Mouse (Mus musculus): ENCODE measurements around the gene Adamtsl1.

Gene Adamtsl1

DNA sequence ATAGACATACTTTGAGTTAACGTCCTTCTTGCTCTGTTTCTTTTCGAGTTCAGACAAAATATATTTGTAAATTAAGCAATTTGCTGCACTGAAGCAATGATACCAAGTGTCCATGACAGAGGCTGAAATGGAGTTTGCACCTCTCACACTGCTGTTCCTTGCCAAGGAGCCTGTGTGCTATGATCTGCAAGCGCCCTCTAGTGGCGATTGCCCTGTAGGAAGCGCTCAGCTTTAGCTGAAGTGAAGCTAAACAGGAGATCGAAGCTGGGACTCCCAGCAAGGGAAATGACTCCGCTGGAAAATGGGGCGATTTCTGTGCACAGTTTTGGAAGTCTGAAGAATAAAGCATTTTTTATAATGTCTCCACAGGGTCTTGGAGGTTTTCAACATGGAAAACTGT, 287.8 kb downstream of the Adamtsl1 start:
- in situ Hi-C loops (cut with MseI, MboI): loop anchor here (5.0 to 10.0 kb wide), 3 partner anchors 400 to 647 kb away; no protein-coding TSS in a partner anchor

DNA sequence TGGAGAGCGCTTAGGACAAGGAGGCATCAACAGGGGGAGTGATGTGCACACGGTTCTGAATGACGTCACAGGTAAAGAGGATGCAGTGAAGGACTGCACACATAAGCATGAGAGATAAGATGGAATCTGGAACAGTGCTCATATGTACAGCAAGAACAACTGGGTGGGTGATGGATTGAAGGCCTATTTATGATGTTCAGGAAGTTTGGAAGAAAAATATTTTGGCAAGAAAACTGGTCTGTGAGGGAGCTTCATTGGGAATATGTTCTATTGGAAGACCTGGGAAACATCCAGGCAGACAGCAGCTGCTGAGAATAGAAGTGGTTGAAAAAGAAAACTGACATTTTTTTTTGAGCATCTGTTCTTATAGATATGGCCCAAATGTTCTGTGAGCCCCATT, 300.4 kb downstream of the Adamtsl1 start:
- in situ Hi-C loops (cut with MseI, MboI): no loop called here

DNA sequence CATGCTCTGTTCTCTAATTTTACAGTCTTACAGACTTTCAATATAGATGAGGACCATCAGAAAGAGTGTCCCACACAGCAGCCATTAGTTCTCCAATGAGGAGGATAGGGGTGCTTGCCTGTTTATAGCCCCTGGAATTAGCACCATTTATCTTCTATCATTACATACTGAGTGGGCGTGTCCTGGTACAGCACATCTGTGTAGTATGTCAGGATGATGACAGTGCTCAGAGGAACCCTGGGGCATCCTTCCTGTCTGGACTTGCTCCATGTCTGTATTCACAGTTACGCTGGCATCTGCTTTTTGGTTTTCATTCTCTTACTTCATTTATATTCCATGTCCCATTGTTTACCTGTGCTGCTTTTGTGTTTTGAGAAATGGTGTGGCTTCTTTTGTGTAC, 304.5 kb downstream of the Adamtsl1 start:
- in situ Hi-C loops (cut with MseI, MboI): no loop called here

DNA sequence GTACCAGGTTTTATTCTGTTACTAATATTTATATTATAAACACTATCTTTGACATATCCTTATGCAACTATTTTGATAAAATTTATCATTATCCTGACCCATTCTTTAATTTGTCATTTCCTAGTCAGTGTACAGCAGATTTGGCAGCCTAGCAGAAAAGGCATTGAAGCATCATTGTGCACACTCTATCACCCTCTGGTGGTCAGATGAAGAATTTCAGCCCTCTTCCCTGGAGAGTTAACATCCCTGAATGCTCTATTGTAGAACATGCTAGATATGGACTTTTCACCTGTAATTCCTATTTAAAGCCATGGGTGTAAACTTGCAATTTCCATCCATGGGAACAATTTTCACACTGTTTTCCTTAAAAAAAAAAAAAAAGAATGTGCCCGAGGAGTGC, 305.2 kb downstream of the Adamtsl1 start:
- in situ Hi-C loops (cut with MseI, MboI): no loop called here

DNA sequence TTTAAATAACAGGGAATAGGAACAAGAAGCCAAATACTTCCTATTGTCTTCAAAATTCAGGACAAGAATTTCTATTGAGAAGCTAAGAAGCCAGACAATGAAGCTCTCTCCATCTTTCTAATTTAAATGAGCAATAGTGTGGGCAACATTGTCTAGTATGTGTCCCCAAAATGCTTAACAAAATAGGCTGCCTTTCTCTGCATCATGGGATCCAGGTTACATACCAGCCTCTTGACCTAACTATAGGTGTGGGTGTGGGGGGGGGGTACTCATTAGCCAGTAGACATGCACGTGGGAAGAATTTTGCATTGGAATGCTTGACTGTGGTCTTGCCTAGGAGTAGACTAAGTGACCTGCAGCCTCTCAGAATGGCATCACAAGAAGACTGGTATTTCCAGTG, 305.9 kb downstream of the Adamtsl1 start:
- in situ Hi-C loops (cut with MseI, MboI): no loop called here

DNA sequence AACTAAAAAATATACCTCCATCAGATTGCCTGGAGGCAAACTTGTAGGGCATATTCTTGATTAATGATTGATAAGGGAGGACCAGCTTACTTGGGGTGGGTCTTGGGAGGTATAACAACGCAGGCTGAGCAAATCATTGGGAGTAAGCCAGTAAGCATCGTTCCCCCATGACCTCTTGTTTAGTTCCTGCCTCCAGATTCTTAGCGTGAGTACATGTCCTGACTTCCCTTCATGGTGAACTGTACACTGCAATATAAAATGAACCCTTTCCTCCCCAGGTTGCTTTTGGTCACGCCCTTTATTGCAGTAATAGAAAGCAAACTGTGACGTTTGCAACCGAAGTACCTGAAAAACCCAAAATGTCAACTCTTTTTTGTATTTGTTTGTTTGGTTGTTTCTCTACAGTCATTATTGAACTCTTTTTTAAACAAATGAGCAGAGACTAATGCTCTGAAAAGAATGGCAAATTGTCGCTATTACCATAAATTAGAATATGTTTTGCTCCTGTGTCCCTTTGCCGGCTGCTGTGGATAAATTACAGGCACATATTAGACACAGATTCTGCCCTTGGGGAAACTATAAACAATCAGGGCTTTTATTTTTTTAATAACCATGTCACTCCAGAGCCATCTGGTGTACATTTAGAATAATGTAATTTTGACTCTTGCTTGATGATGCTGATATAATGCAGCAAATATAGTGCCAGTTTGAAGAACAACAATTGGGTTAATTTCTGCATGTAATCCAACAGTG, 310.2 kb downstream of the Adamtsl1 start:
- in situ Hi-C loops (cut with MseI, MboI): no loop called here

DNA sequence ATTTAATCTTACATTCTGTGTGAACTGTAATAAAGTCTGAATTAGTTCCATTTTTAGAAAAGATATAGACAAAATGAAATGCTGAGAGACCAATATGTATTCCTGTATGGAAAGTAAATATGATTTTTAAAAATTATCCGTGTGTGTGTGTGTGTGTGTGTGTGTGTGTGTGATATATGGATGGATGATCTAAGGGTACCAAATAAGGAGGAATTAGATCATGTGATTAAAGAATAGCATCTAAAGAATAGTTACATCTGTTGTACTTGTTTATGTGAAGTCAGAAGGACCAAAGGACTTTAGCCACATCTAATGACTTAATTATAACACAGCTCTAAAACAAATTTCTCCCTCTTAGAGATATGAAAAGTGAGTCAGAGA, 310.7 kb downstream of the Adamtsl1 start:
- in situ Hi-C loops (cut with MseI, MboI): loop anchor here (25.0 kb wide), 2 partner anchors 213 to 713 kb away; no protein-coding TSS in a partner anchor

DNA sequence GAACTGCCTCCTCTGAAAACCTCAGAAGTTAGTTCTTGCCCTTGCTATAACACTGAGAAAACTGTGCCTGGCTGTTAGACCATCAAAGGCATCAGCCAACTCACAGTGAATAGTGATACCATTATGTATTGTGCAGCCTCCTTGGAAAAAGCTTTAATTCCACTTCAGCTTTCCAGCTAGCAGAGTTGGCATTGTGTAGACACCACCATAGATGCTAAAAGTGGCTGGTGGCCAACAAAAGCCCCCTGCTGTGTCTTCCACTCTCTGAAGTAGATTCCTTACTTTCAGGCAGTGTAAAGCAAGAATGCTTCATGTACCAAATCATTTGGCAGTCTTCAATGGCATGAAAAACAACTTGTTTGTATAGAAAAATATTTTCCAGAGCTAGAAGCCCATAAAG, 323.1 kb downstream of the Adamtsl1 start:
- in situ Hi-C loops (cut with MseI, MboI): loop anchor here (10.0 to 25.0 kb wide), 3 partner anchors 188 to 700 kb away; no protein-coding TSS in a partner anchor

DNA sequence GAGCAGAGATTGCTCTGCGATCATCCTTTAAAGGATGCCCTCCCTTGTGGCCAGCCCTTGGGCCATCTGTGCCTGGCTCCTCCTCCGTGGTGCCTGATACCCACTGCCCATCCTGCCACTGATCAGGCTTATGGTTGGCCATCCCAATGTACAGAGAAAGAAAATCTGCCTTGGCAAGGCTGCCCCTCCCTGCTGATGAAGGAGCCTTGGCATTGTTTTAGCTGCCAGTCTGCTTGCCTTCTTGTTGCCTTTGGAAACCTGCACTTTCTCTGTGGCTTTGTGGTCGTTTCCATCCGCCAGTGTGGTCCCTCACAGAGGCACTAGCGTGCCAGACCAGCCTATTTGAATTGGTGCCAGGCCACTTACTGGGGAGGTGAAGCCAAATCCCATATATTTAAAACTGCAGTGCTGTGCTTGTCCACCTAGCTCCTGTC, 323.6 kb downstream of the Adamtsl1 start:
- in situ Hi-C loops (cut with MseI, MboI): loop anchor here (10.0 to 25.0 kb wide), 3 partner anchors 187 to 700 kb away; no protein-coding TSS in a partner anchor

DNA sequence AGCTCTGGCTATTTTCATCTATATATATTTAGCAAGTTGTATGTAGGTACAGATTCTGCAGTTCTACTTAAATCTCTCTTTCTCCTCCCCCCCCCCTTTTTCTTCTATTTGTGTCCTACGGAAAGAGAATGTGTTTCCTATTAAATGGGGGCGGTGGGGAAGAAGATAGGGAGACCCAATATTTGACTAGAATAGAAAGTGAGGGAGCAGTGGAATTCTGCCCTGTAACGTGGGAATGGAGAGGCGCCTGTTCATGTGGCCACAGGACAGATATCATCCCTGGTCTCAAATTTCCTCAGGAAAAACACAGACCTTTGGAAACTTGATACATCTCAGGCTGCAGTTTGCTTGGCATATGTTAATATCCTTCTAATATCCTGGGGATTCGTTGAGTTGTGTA, 324.1 kb downstream of the Adamtsl1 start:
- in situ Hi-C loops (cut with MseI, MboI): loop anchor here (10.0 to 25.0 kb wide), 3 partner anchors 187 to 699 kb away; no protein-coding TSS in a partner anchor

DNA sequence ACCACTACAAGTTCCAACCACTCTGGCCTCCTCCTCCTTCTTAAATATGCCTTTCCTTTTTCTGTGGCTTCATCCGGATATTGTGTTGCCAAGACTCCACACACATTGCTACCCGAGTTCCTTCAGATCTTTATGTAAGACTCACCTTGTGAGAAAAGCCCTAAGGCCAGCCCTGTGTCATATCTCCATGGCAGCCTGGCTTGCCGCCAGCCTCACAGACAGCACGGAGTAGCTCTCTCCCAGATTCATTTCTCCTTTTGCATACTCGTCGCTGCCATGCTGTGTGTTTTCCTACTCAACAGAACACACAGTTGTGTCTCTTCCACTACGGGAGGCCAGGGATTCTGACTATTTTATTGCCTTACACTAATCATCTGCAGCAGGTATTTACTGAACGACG, 328.1 kb downstream of the Adamtsl1 start:
- in situ Hi-C loops (cut with MseI, MboI): loop anchor here (25.0 kb wide), 2 partner anchors 195 to 695 kb away; no protein-coding TSS in a partner anchor

DNA sequence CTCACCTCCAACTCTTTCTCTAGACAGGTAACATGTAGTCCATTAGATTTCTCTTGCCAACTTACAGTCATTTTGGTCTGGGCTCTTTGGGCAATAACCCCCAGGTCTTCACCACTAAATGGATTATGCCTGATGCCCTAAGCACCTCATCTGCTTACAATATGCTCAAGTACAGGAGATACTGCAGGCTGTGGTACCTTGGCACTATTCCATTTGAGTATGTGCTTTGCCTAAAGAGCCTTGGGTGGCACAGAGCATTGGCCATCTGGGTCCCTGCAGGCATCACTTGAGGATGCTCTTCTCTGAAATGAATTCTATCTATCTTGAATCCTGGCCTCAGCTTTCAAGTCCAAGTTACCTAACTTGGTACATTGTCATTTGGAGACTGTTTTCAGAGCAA, 330.4 kb downstream of the Adamtsl1 start:
- in situ Hi-C loops (cut with MseI, MboI): loop anchor here (25.0 kb wide), 2 partner anchors 193 to 693 kb away; no protein-coding TSS in a partner anchor

DNA sequence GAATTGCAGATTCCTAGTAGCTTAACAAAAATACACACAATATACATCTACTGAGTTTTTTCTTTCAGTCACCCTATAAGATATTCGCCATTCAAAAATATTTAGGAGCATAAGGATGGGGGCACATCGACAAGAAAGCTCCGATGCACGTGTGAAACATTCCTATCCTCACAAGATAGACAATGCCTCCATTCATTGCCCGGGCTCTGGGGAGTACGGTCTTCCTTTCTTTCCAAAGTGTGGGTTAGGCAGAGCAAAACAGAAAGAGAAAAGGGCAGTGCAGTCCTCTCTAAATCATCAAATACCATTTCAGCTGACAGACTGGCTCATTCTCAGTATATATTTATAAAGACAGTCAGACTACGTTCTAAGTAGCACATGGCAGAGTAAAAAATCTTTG, 332.0 kb downstream of the Adamtsl1 start:
- in situ Hi-C loops (cut with MseI, MboI): loop anchor here (25.0 kb wide), 2 partner anchors 191 to 691 kb away; no protein-coding TSS in a partner anchor

DNA sequence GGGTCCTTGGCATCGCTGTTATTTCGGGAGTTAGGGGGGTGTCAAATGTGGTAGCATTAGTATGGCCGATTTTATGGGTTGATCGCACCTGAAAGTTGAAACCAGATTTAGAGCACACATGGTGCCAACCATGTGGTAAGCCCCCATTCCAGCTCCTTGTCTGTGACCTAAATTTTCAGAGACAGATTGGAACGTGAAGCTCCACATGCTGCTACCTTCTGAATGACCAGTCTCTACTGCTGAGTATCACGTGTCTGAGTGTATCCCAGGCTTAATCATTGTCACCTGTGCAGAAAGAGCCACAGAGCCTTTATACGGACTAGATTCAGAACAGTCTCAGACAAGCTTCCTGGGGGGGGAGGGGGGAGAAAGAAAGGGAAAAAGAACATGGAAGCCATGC, 339.4 kb downstream of the Adamtsl1 start:
- in situ Hi-C loops (cut with MseI, MboI): no loop called here

DNA sequence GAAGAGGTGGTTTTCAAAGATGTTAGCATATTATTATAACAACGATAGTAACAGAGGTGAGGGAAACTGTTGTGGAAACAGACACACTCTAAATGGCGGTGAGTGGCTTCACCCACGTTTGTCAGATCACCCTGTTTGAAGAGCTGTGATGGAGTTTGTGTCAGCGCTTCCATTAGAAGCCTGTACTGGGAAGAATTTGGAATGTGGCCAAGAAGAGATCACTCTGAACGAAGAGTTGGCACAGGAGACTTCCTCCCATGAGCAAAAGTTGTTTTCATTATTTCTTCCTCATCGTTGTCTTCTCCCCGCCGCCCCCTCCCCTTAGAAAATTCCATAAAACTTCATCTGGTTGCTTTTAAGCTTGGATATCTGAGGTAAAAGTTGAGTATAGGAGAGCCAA, 340.5 kb downstream of the Adamtsl1 start:
- in situ Hi-C loops (cut with MseI, MboI): no loop called here

DNA sequence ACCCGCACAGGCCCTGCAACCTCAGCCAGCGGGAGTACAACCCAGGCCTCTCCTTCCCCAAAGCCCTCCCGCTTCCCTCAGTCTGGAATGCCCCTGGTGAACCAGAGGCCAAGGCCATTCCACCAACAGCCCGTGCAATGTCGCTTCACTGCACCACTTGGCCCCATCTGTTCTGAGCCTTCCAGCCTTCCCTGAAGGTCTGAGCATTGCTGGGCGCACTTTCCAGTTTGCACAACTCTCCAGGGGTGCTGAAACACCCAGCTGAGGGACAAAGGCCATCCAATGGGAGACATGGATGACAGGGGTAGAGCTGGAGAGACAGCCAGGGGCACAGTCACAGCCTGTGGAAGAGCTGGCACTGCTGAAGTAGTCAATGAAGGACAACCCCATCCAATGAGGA, 365.4 kb downstream of the Adamtsl1 start:
- in situ Hi-C loops (cut with MseI, MboI): no loop called here

DNA sequence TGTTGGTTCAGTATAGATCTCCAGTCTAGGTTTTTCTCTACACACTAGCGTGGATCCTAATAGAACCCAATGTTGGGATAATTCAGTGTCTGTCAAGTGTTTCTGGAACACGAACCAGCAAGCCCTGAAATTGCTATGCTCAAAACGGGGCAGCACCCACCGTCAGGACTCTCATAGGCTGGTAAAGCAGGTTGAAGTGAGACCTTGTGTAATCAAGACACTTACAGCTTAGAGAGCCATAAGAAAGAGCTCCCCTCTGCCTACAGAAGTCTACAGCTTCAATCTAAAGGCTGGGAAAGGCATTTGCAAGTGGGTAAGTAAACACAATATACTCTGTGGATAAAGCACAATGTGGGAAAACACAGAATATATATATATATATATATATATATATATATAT, 367.3 kb downstream of the Adamtsl1 start:
- in situ Hi-C loops (cut with MseI, MboI): no loop called here

DNA sequence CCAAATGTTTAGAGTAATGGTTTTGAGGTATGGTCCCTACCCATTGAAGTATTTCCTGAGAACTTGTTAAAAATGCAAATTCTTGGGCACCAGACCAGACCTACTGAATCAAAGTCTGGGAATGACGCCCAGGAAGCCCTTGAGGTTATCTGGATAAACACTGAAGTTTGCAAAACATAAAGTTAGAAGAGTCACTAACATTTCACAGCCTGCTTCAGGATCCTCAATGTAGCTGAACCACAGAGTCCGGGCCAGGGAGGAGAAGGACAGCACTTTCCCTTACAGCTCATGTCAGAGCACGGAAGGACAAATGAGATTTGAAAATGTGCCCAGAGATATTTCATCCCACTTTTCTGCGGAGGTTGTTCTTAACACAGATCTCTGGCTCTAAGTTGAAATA, 370.1 kb downstream of the Adamtsl1 start:
- in situ Hi-C loops (cut with MseI, MboI): no loop called here

DNA sequence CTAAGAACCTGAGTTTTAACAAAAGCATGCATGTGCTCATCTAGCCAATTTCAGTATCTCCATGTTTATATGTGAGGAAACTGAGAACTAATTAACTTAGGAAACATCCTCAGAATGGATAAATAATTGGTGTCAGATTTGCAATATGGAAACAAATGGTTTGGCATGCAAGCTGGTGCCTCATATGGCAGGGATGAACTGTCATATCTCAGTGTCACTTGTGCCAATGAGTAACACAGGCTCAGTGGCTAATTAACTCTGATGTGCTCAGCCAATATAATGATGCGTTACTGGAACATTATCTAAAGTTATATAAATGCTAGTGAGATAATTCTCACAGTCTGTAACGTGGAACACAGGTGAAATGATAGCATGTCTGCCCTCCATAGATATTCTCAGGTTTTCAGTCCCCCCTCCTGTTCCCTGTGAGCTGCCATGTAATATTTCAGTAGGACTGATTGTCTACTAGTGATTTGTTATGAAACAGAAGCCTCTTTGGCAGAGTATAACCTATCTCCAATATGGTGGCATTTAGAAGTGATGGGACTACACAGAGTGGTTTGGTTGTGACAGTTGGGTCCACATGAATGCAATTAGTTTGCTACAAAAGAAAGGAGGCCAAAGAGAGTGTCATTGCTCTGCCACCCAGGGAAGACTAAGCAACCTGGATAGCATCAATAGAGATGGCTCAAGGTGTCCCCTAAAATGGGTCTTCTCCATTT, 376.1 kb downstream of the Adamtsl1 start:
- in situ Hi-C loops (cut with MseI, MboI): no loop called here

DNA sequence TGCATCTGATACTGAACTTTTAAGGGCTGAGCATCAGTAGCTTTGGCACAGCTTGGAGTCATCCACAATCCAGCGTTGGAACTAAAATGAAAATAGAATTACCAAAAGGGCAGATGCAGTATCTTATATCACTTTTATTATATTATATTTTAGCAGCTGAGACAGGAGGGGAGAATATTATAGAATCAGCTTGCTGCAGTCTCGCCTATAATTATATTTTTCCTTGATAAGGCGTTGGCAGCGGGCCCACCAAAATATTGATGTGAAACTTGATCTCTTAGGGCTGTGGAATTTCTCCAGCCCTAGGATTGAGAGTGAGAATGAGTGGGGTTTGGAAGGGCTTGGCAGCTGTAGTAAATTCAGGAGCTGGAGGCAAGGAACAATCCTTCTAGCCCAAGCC, 387.3 kb downstream of the Adamtsl1 start:
- in situ Hi-C loops (cut with MseI, MboI): no loop called here

DNA sequence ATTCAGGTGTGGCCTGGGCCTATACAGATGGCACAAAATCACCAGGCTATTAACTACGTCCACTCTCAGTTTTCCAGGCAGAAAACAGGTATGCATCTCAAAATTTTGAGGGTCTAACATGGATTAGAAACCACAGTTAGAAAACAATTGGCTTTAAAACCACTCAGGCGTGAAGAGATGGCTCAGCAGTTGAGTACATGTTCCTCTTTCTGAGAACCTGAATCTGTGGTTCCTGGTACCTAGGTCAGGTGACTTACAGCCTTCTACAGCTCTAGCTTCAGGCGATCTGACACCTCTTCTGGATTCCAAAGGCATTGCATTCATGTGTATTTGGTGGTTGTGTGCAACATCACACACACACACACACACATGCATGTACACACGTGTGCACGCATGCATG, 390.2 kb downstream of the Adamtsl1 start:
- in situ Hi-C loops (cut with MseI, MboI): no loop called here

DNA sequence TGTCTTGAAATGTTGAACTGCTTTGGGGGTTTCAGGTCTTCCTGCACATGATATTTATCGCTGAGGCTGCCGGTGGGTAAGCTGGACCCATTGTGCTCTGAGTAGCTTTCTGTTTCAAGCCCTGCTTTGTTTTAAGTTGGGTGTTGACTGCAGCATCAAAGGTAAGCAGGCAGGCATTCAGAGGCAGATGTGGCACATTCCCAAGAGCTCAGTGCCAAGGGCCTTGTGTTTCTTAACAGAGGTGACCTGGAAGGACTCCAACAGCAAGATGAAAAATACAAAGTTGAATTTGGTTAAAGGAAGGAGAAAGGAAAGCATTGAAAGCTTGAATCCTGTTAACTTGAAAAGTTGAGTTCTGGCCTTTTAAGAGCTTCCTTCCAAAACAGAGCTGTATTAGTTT, 402.1 kb downstream of the Adamtsl1 start:
- in situ Hi-C loops (cut with MseI, MboI): no loop called here

DNA sequence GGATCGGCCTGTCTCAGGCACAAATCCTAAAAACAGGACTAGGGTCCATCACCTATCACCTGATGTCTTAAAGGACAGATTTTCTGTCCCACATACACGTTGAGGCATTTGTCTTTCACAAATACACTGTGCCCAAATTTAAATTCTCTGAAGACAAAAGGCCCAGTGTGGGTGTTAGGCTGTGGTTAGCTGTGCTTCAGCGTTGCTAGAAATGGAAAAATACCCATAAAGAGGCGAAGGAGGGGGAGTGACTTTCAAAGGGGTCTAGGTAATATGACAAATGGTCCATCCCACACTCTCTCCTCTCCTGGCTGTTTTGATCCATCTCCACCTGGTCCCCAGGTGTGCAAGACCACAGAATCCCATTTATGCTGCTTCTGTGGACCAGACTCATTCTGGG, 404.4 kb downstream of the Adamtsl1 start:
- in situ Hi-C loops (cut with MseI, MboI): no loop called here

All from mouse trophoblast stem cell (cell line).